Mouse (Mus musculus) hindlimb bud, embryonic 11.5 days (tissue): ENCODE results near the gene Atad3a.

ENCODE experiments used
- DNase-seq: peaks from one replicate; pipeline ENCODE4 v3.0.0-alpha.2; 2012; ENCODE audit warnings: low read depth, low spot score; ENCODE audit errors: extremely low spot score

Gene Atad3a

GRCm38 (mm10) chr4:155695531-155696062 lies 65.3 kb downstream of the Atad3a start:
- DNase-seq: no peak

DNA sequence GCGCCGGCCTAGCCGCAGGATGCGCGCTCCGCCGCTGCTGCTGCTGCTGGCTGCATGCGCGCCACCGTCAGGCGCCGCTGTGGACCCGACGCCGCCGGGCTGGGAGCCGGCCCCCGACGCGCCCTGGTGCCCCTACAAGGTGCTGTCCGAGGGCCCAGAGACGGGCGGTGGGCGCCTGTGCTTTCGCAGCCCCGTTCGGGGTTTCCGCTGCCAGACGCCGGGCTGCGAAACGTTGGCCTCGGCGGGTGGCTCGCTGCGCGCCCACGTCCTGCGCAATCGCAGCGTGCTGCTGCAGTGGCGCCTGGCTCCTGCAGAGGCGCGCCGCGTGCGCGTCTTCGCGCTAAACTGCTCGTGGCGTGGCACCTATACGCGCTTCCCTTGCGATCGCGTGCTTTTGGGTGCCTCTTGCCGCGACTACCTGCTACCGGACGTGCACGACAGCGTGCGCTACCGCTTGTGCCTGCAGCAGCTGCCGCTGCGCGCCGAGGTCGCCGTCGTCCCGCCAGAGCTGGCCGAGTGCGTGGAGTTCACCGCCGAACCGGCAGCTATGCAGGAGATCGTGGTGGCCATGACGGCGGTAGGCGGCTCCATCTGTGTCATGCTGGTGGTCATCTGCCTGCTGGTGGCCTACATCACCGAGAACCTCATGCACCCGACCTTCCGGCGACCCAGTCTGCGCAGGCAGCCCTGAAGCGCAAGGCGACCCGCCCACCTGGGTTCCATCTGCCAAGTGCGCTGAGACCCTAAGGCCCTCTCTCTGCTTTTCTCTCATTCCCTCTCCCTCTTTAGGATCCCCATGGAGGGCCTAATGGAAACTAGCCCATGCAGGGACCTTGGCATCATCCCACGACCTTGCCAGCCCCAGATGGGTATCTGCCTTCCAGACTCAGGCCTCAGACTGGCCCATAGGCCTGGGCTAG lies 66.2 kb downstream of the Atad3a start:
- DNase-seq: no peak

GRCm38 (mm10) chr4:155694111-155694481 lies 66.8 kb downstream of the Atad3a start, which contains the start of gene Fndc10:
Gene Fndc10 (plus strand): TSS chr4:155694342.
- DNase-seq: no peak

- DNase-seq: no peak
Measured at GRCm38 (mm10) chr4:155692421-155692820, 68.5 kb downstream of the Atad3a start.
